Mouse (Mus musculus): ENCODE measurements around the gene Kdm5c. TPM values are rescaled to one million over a fixed set of nuclear protein-coding genes. Genes with fewer than 3 reads are reported as not detected.
"Not testable (repeated sequence)": the region's sequence is repeated elsewhere in the genome, so short reads cannot be mapped to it uniquely, and the experiment has no call there.

Kdm5c gene
- polyA plus RNA-seq, 1 experiment from 2014 or later, result 24.7 TPM

GRCm38 (mm10) chrX:152221721-152222120, 11.1 kb upstream of the Kdm5c start:
- no peak for ATAC-seq (replicated peaks; ENCODE audit: insufficient number of reproducible peaks, insufficient read depth, low FRiP score, low read depth)
- no peaks in the 10 kb centered on the region for H3K36me3 ChIP-seq
- no peak overlapping the region for H3K9ac ChIP-seq
- WGBS, result 69% methylated on average over 4 of the region's 4 CpGs
- H3K4me3 ChIP-seq, result no peak overlapping the region
- peaks cover 26% of the 10 kb centered on the region for H3K27me3 ChIP-seq
- no peak overlapping the region for H3K4me2 ChIP-seq
- H3K4me1 ChIP-seq (replicated peaks), result no peaks in the 10 kb centered on the region
- no peaks in the 10 kb centered on the region for H3K9me3 ChIP-seq (replicated peaks)
- no peak overlapping the region for H3K27ac ChIP-seq

GRCm38 (mm10) chrX:152222226-152222625, 10.6 kb upstream of the Kdm5c start:
- H3K4me3 ChIP-seq, result no peak overlapping the region
- ATAC-seq (replicated peaks; ENCODE audit: insufficient number of reproducible peaks, insufficient read depth, low FRiP score, low read depth), result no peak
- H3K27ac ChIP-seq, result no peak overlapping the region
- no peaks in the 10 kb centered on the region for H3K36me3 ChIP-seq
- 63% methylated on average over 9 of the region's 9 CpGs for WGBS
- H3K9me3 ChIP-seq (replicated peaks), result no peaks in the 10 kb centered on the region
- no peak overlapping the region for H3K4me2 ChIP-seq
- peaks cover 27% of the 10 kb centered on the region for H3K27me3 ChIP-seq
- H3K4me1 ChIP-seq (replicated peaks), result no peaks in the 10 kb centered on the region
- H3K9ac ChIP-seq, result no peak overlapping the region

- 83% methylated on average over 6 of the region's 6 CpGs for WGBS
- no peak for ATAC-seq (replicated peaks; ENCODE audit: insufficient number of reproducible peaks, insufficient read depth, low FRiP score, low read depth)
- Histone ChIP-seq H3K9ac (no peak overlapping the region), H3K9me3 (replicated peaks) (no peaks in the 10 kb centered on the region), H3K4me1 (replicated peaks) (no peaks in the 10 kb centered on the region), H3K4me3 (no peak overlapping the region), H3K4me2 (no peak overlapping the region), H3K27ac (no peak overlapping the region), H3K36me3 (no peaks in the 10 kb centered on the region), H3K27me3 (peaks cover 27% of the 10 kb centered on the region)
These were observed 9.5 kb upstream of the Kdm5c start for GRCm38 (mm10) chrX:152223313-152223712.

GRCm38 (mm10) chrX:152224280-152224679, 8.5 kb upstream of the Kdm5c start:
- Histone ChIP-seq H3K9me3 (replicated peaks) (no peaks in the 10 kb centered on the region), H3K27me3 (peaks cover 26% of the 10 kb centered on the region)
- 75% methylated on average over 5 of the region's 5 CpGs for WGBS

GRCm38 (mm10) chrX:152234125-152234524, 1.3 kb downstream of the Kdm5c start:
- H3K27ac ChIP-seq, result no peak overlapping the region
- no peak for ATAC-seq (replicated peaks; ENCODE audit: insufficient number of reproducible peaks, insufficient read depth, low FRiP score, low read depth)
- peak overlapping the region; percentile 72 for H3K4me2 ChIP-seq
- H3K4me1 ChIP-seq (replicated peaks), result peaks cover 16% of the 10 kb centered on the region
- H3K9ac ChIP-seq, result peak overlapping the region; percentile 97
- H3K36me3 ChIP-seq, result peaks cover 13% of the 10 kb centered on the region
- no peaks in the 10 kb centered on the region for H3K9me3 ChIP-seq (replicated peaks)
- H3K27me3 ChIP-seq, result no peaks in the 10 kb centered on the region
- H3K4me3 ChIP-seq, result peak overlapping the region; percentile 93
- 16% methylated on average over 3 of the region's 3 CpGs for whole genome bisulfite sequencing

More at GRCm38 (mm10) chrX:152224280-152224679, 8.5 kb upstream of the Kdm5c start:
- Histone ChIP-seq H3K4me1 (replicated peaks) (no peaks in the 10 kb centered on the region), H3K27ac (no peak overlapping the region), H3K9ac (no peak overlapping the region), H3K4me3 (no peak overlapping the region), H3K36me3 (no peaks in the 10 kb centered on the region), H3K4me2 (no peak overlapping the region)
- no peak for ATAC-seq (replicated peaks; ENCODE audit: insufficient number of reproducible peaks, insufficient read depth, low FRiP score, low read depth)

- H3K27ac ChIP-seq, result no peak overlapping the region
- H3K27me3 ChIP-seq, result no peaks in the 10 kb centered on the region
- WGBS, result 59% methylated on average over 2 of the region's 2 CpGs
- H3K36me3 ChIP-seq, result peaks cover 27% of the 10 kb centered on the region
- H3K9ac ChIP-seq, result no peak overlapping the region
- H3K4me1 ChIP-seq (replicated peaks), result peaks cover 16% of the 10 kb centered on the region
- H3K4me2 ChIP-seq, result peak overlapping the region; percentile 72
- H3K4me3 ChIP-seq, result no peak overlapping the region; the same call in 1 of the 2 replicates
- ATAC-seq (replicated peaks; ENCODE audit: insufficient number of reproducible peaks, insufficient read depth, low FRiP score, low read depth), result no peak
- no peaks in the 10 kb centered on the region for H3K9me3 ChIP-seq (replicated peaks)
These were observed 2.9 kb downstream of the Kdm5c start for GRCm38 (mm10) chrX:152235758-152236157.

GRCm38 (mm10) chrX:152243140-152243539, 10.3 kb downstream of the Kdm5c start:
- H3K4me1 ChIP-seq (replicated peaks); H3K27ac ChIP-seq; H3K4me2 ChIP-seq; H3K9me3 ChIP-seq (replicated peaks); H3K27me3 ChIP-seq; H3K4me3 ChIP-seq; ATAC-seq (replicated peaks; ENCODE audit: insufficient number of reproducible peaks, insufficient read depth, low FRiP score, low read depth); H3K9ac ChIP-seq: not testable (repeated sequence)
- 82% methylated on average over 6 of the region's 6 CpGs for WGBS
- H3K36me3 ChIP-seq, result peaks cover 87% of the 10 kb centered on the region

GRCm38 (mm10) chrX:152244492-152245189, 11.8 kb downstream of the Kdm5c start:
- Histone ChIP-seq H3K4me3 (no peak overlapping the region), H3K4me2 (no peak overlapping the region), H3K4me1 (replicated peaks) (no peaks in the 10 kb centered on the region), H3K9me3 (replicated peaks) (no peaks in the 10 kb centered on the region), H3K36me3 (peaks cover 90% of the 10 kb centered on the region), H3K27me3 (no peaks in the 10 kb centered on the region), H3K9ac (no peak overlapping the region), H3K27ac (no peak overlapping the region)
- ATAC-seq (replicated peaks; ENCODE audit: insufficient number of reproducible peaks, insufficient read depth, low FRiP score, low read depth), result no peak
- WGBS, result 85% methylated on average over 2 of the region's 2 CpGs

- Histone ChIP-seq H3K4me1 (replicated peaks) (no peaks in the 10 kb centered on the region), H3K9me3 (replicated peaks) (no peaks in the 10 kb centered on the region), H3K4me3 (no peak overlapping the region), H3K4me2 (no peak overlapping the region), H3K9ac (no peak overlapping the region), H3K36me3 (peaks cover 91% of the 10 kb centered on the region), H3K27me3 (no peaks in the 10 kb centered on the region), H3K27ac (no peak overlapping the region)
- 94% methylated on average over 11 of the region's 11 CpGs for WGBS
- ATAC-seq (replicated peaks; ENCODE audit: insufficient number of reproducible peaks, insufficient read depth, low FRiP score, low read depth), result no peak
These were observed 38.4 kb downstream of the Kdm5c start for GRCm38 (mm10) chrX:152271189-152271588.

GRCm38 (mm10) chrX:152279384-152279783, 46.6 kb downstream of the Kdm5c start:
- no peaks in the 10 kb centered on the region; the same call in 1 of the 2 replicates for H3K4me1 ChIP-seq (replicated peaks)
- no peaks in the 10 kb centered on the region for H3K27me3 ChIP-seq
- no peak overlapping the region for H3K4me3 ChIP-seq
- WGBS, result 82% methylated on average over 6 of the region's 6 CpGs
- H3K9me3 ChIP-seq (replicated peaks), result no peaks in the 10 kb centered on the region
- no peak overlapping the region for H3K9ac ChIP-seq
- no peak for ATAC-seq (replicated peaks; ENCODE audit: insufficient number of reproducible peaks, insufficient read depth, low FRiP score, low read depth)
- no peak overlapping the region for H3K27ac ChIP-seq
- H3K36me3 ChIP-seq, result peaks cover 14% of the 10 kb centered on the region
- H3K4me2 ChIP-seq, result no peak overlapping the region

- H3K36me3 ChIP-seq, result no peaks in the 10 kb centered on the region
- no peak for ATAC-seq (replicated peaks; ENCODE audit: insufficient number of reproducible peaks, insufficient read depth, low FRiP score, low read depth)
- no peak overlapping the region for H3K4me3 ChIP-seq
- no peak overlapping the region for H3K27ac ChIP-seq
- no peaks in the 10 kb centered on the region for H3K9me3 ChIP-seq (replicated peaks)
- WGBS, result 64% methylated on average over 3 of the region's 3 CpGs
- H3K4me1 ChIP-seq (replicated peaks), result no peaks in the 10 kb centered on the region; the same call in 1 of the 2 replicates
- H3K27me3 ChIP-seq, result no peaks in the 10 kb centered on the region
- H3K9ac ChIP-seq, result no peak overlapping the region
- no peak overlapping the region for H3K4me2 ChIP-seq
These were observed 51.9 kb downstream of the Kdm5c start for GRCm38 (mm10) chrX:152284746-152285145.

- H3K4me2 ChIP-seq; H3K36me3 ChIP-seq; H3K9me3 ChIP-seq (replicated peaks); H3K4me3 ChIP-seq; H3K4me1 ChIP-seq (replicated peaks); ATAC-seq (replicated peaks; ENCODE audit: insufficient number of reproducible peaks, insufficient read depth, low FRiP score, low read depth); H3K27ac ChIP-seq; H3K27me3 ChIP-seq; H3K9ac ChIP-seq: not testable (repeated sequence)
- 69% methylated on average over 1 of the region's 1 CpGs for WGBS
These were observed 54.2 kb downstream of the Kdm5c start for GRCm38 (mm10) chrX:152287026-152287425.

Measured in heart, embryonic 15.5 days (tissue).